Mouse (Mus musculus) T-helper 17 cell (primary cell): ENCODE results near the gene Arpc1b.
"Not testable (repeated sequence)": the region's sequence is repeated elsewhere in the genome, so short reads cannot be mapped to it uniquely, and the experiment has no call there.

Experiments used
- in situ Hi-C, 2 experiments: fragments of 300-600 bp; cut with MboI, MseI; formaldehyde crosslinking; loops; 1 replicate in 1 of 2; 2 replicates in 1 of 2; pipeline ENCODE4 v1.15.1; 2025; ENCODE audit warnings: high pct_unique_total_duplicates in 2 of 2

Gene Arpc1b

GRCm38 (mm10) chr5:145112566-145112965 lies 1.4 kb upstream of the Arpc1b start:
- in situ Hi-C loops, result loop anchor here in 1 of 2 experiments (25.0 kb wide), 1 partner anchor 1675 kb away; the partner anchor contains the start of gene Usp12

- in situ Hi-C loops, result loop anchor here in 1 of 2 experiments (25.0 kb wide), 1 partner anchor 1674 kb away; the partner anchor contains the start of gene Usp12
These were observed 599 bp upstream of the Arpc1b start for GRCm38 (mm10) chr5:145113416-145113815.

- in situ Hi-C loops, result loop anchor here in 1 of 2 experiments (25.0 kb wide), 1 partner anchor 1672 kb away; the partner anchor contains the start of gene Usp12
These were observed 825 bp downstream of the Arpc1b start for GRCm38 (mm10) chr5:145114606-145115473.

- in situ Hi-C loops, result loop anchor here in 1 of 2 experiments (25.0 kb wide), 1 partner anchor 1672 kb away; the partner anchor contains the start of gene Usp12
These were observed 1.7 kb downstream of the Arpc1b start for GRCm38 (mm10) chr5:145115736-145116135.

GRCm38 (mm10) chr5:145116316-145116715 lies 2.3 kb downstream of the Arpc1b start:
- in situ Hi-C loops, result loop anchor here in 1 of 2 experiments (25.0 kb wide), 1 partner anchor 1671 kb away; the partner anchor contains the start of gene Usp12

GRCm38 (mm10) chr5:145116916-145117315 lies 2.9 kb downstream of the Arpc1b start:
- in situ Hi-C loops, result loop anchor here in 1 of 2 experiments (25.0 kb wide), 1 partner anchor 1670 kb away; the partner anchor contains the start of gene Usp12

GRCm38 (mm10) chr5:145118005-145118404 lies 4.0 kb downstream of the Arpc1b start:
- in situ Hi-C loops, result loop anchor here in 1 of 2 experiments (25.0 kb wide), 1 partner anchor 1669 kb away; the partner anchor contains the start of gene Usp12

GRCm38 (mm10) chr5:145118461-145118860 lies 4.4 kb downstream of the Arpc1b start:
- in situ Hi-C loops, result loop anchor here in 1 of 2 experiments (25.0 kb wide), 1 partner anchor 1669 kb away; the partner anchor contains the start of gene Usp12

- in situ Hi-C loops, result loop anchor here in 1 of 2 experiments (25.0 kb wide), 1 partner anchor 1668 kb away; the partner anchor contains the start of gene Usp12
These were observed 5.4 kb downstream of the Arpc1b start for GRCm38 (mm10) chr5:145119385-145119784.

GRCm38 (mm10) chr5:145120921-145121320 lies 6.9 kb downstream of the Arpc1b start:
- in situ Hi-C loops, result loop anchor here in 1 of 2 experiments (25.0 kb wide), 1 partner anchor 1666 kb away; the partner anchor contains the start of gene Usp12

- in situ Hi-C loops, result loop anchor here in 1 of 2 experiments (25.0 kb wide), 1 partner anchor 1664 kb away; the partner anchor contains the start of gene Usp12
These were observed 9.4 kb downstream of the Arpc1b start for GRCm38 (mm10) chr5:145123396-145123795.

- in situ Hi-C loops, result no loop called here
These were observed 12.6 kb downstream of the Arpc1b start for GRCm38 (mm10) chr5:145126580-145126979.

- in situ Hi-C loops, result no loop called here
These were observed 15.1 kb downstream of the Arpc1b start for GRCm38 (mm10) chr5:145129124-145129523.

GRCm38 (mm10) chr5:145129773-145130172 lies 15.8 kb downstream of the Arpc1b start:
- in situ Hi-C loops, result not testable (repeated sequence)

- in situ Hi-C loops, result no loop called here
These were observed 16.2 kb downstream of the Arpc1b start for GRCm38 (mm10) chr5:145130191-145130590.

- in situ Hi-C loops, result no loop called here
These were observed 17.0 kb downstream of the Arpc1b start for GRCm38 (mm10) chr5:145130995-145131394.

GRCm38 (mm10) chr5:145133275-145133674 lies 19.3 kb downstream of the Arpc1b start:
- in situ Hi-C loops, result not testable (repeated sequence)

- in situ Hi-C loops, result no loop called here
These were observed 24.8 kb downstream of the Arpc1b start for GRCm38 (mm10) chr5:145138836-145139235.

GRCm38 (mm10) chr5:145139571-145140519 lies 25.8 kb downstream of the Arpc1b start, which contains the start of the genes Pdap1 and Bud31:
Pdap1 (minus strand) TSS chr5:145140238.
Bud31 (plus strand) TSS chr5:145140362.
- in situ Hi-C loops, result loop anchor here in 1 of 2 experiments (10.0 kb wide), 1 partner anchor 1415 kb away; no protein-coding TSS in a partner anchor

- in situ Hi-C loops, result loop anchor here in 1 of 2 experiments (10.0 kb wide), 1 partner anchor 1416 kb away; no protein-coding TSS in a partner anchor
These were observed 26.6 kb downstream of the Arpc1b start for GRCm38 (mm10) chr5:145140611-145141010.
